Mouse (Mus musculus) left cerebral cortex, postnatal 25 days (tissue): Measurements from ENCODE around the gene Nmrk2. TPM values are rescaled to one million over a fixed set of nuclear protein-coding genes. Genes with fewer than 3 reads are reported as not detected.
A peak's percentile ranks its signal among the peaks of the same experiment; 100 is the strongest.
"Not testable (repeated sequence)": the region's sequence is repeated elsewhere in the genome, so short reads cannot be mapped to it uniquely, and the experiment has no call there.

ENCODE experiments used
- DNase-seq, 2 experiments: peaks; one replicate each; pipeline ENCODE4 v3.0.0; 2022; ENCODE audit warnings: low spot score in 2 of 2, mixed read lengths in 1 of 2
- intact Hi-C: fragments of 180-260 bp; cut with DNase I; formaldehyde crosslinking; loops from one replicate; pipeline ENCODE4 v1.15.1; 2025
- total RNA-seq, 2 experiments: library from RNA; stranded (reverse); gene quantifications; 2 replicates each; pipeline ENCODE4 v1.2.3; 2021

Gene Nmrk2
- total RNA-seq, 2 experiments from 2014 or later = 0.23 TPM; not detected in 1

DNA sequence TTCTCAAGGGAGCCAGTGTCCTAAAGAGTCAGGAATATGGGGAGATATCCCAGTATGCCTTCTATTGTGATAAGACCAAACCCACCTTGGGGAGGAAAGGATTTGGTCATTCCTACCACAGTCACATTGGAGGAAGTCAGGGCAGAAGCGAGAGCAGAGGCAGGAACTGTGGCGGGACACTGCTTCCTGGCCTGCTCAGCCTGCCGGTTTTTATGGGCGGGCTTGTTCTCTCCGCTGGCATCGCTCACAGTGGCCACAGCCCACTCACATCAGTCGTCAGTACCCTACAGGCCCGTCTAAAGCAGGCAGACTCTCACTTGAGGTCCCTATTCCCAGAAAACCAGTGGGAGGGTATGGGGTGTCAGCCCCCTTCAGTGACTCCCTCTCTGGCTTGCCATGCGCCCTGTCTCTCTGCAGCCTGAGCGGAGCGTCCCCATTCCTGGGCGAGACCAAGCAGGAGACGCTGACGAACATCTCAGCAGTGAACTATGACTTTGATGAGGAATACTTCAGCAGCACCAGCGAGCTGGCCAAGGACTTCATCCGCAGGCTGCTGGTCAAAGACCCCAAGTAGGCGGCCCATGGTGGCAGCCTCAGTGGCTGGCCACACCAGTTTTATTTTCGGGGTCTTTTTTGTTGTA lies 10.4 kb downstream of the Nmrk2 start:
- no peak for DNase-seq
- intact Hi-C loops = loop anchor here (10.0 kb wide), 1 partner anchor 263 kb away; the partner anchor contains the start of gene Nfic

- intact Hi-C loops = loop anchor here (10.0 kb wide), 1 partner anchor 264 kb away; the partner anchor contains the start of gene Nfic
- no peak for DNase-seq
Observed at GRCm38 (mm10) chr10:81190912-81191321, 10.9 kb downstream of the Nmrk2 start.

DNA sequence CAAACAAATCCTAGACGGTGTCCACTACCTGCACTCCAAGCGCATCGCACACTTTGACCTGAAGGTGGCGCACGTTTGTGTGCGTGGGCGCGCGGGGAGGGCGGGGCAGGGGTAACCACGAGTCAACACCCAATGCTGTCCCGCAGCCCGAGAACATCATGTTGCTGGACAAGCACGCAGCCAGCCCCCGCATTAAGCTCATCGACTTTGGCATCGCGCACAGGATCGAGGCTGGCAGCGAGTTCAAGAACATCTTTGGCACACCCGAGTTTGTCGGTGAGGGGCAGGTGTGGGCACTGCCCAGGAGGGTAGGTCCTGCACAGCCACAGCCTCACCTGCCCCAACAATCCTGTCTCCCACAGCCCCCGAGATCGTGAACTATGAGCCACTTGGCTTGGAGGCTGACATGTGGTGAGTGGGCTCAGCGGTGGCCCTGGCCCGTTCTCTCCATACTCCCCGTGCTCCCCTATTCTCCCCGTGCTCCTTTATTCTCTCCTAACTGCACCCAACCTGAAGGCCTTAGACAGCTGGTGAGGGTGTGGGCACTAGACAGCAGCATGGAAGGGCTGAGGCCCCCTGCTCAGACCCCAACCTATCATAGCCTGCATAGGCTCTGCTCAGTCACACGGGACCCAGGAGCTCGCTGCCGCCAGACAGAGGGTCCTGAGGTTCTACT lies 11.5 kb downstream of the Nmrk2 start:
- intact Hi-C loops = loop anchor here (10.0 kb wide), 1 partner anchor 264 kb away; the partner anchor contains the start of gene Nfic
- DNase-seq = no peak

GRCm38 (mm10) chr10:81189821-81190220 lies 12.0 kb downstream of the Nmrk2 start:
- no peak for DNase-seq
- intact Hi-C loops = loop anchor here (10.0 kb wide), 1 partner anchor 265 kb away; the partner anchor contains the start of gene Nfic

- no peak for DNase-seq
- intact Hi-C loops = no loop called here
Observed at GRCm38 (mm10) chr10:81187161-81187560, 14.7 kb downstream of the Nmrk2 start.

- no peak for DNase-seq
- intact Hi-C loops = no loop called here
Observed at GRCm38 (mm10) chr10:81184765-81185164, 17.1 kb downstream of the Nmrk2 start.

DNA sequence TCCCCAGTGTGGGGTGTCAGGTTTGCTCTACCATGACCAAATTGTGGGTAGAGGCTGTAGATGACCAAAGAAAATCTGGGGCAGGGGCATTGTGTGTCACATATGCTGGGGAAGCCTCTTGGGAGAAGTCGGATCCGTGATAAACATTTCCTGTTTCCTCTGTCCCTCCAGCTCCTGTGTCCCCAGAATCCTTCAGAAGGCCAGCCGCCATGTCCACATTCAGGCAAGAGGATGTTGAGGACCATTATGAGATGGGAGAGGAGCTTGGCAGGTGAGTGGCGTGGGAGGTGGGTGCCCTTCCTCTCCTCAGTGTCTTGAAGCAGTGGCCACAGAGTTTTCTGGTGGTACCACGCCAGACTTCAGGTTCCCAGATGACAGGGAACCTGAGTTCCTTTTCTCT lies 18.0 kb downstream of the Nmrk2 start, which contains the start of gene 4930442H23Rik:
Gene 4930442H23Rik, minus strand, starts transcription at position 45 of the 400 bp plus-strand sequence.
- intact Hi-C loops = no loop called here
- no peak for DNase-seq

GRCm38 (mm10) chr10:81182336-81183333 lies 19.2 kb downstream of the Nmrk2 start, which contains the start of gene Dapk3:
Gene Dapk3 (plus strand): TSS chr10:81183005.
- intact Hi-C loops = no loop called here
- peak; percentile 98 to 100 for DNase-seq

- DNase-seq, intact Hi-C loops: not testable (repeated sequence)
Observed at GRCm38 (mm10) chr10:81181860-81182259, 20.0 kb downstream of the Nmrk2 start.

GRCm38 (mm10) chr10:81180946-81181345 lies 20.9 kb downstream of the Nmrk2 start:
- DNase-seq = no peak
- intact Hi-C loops = no loop called here

DNA sequence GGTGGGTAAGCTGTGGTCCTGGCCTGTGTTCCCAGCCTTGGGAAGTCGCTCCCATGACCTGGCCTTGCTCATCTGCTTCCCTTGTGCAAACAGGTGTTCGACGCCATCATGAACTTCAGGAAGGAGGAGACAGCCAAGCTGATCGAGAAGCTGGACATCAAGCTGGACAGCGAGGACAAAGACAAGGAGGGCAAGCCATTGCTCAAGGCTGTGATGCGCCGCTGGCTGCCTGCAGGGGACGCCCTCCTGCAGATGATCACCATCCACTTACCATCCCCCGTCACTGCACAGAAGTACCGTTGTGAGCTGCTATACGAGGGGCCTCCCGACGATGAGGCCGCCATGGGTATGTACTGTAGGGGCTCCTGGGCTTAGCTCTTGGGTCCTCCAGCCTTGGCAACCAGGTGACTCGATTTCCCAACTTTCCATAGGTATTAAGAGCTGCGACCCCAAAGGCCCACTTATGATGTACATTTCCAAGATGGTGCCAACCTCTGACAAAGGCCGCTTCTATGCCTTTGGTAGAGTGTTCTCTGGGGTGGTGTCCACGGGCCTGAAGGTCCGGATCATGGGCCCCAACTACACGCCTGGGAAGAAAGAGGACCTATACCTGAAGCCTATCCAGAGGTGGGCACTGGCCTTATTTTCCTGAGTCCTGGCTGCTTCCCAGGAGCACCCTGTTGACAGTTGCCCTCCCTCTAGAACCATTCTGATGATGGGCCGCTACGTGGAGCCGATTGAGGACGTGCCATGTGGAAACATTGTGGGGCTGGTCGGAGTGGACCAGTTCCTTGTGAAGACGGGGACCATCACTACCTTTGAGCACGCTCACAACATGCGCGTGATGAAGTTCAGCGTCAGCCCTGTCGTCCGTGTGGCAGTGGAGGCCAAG lies 22.2 kb downstream of the Nmrk2 start:
- intact Hi-C loops = no loop called here
- no peak for DNase-seq

- no peak for DNase-seq
- intact Hi-C loops = no loop called here
Observed at GRCm38 (mm10) chr10:81178927-81179326, 22.9 kb downstream of the Nmrk2 start.

DNA sequence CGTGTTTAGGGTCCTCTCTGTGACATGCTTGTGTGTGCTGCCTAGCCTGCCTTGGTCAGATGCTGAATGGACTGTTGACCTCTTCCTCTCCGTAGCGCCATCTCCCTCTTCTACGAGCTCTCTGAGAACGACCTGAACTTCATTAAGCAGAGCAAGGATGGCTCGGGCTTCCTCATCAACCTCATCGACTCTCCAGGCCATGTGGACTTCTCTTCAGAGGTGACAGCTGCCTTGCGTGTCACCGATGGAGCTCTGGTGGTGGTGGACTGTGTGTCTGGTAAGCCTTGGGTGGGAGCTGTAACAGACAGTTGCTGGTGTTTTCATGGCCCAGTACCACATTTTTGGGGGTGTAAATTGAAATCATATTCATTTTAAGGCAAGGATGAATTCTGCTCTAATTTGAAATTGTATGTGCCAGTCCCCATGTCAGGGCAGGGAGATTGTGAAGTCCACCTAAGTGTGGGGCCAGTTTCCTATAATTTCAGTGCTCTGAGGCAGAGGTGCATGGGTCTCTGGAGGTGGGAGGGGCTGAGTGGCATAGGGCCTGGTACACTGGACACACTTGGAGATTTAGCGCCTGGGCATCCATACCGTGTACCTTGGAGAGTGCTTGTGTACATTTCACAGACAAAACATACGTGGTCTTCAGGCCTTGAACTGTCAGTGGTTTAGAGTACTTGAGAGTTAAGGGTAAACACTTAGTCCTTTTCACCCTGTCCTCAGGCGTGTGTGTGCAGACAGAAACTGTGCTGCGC lies 23.7 kb downstream of the Nmrk2 start:
- intact Hi-C loops = loop anchor here (2.0 kb wide), 1 partner anchor 41 kb away; no protein-coding TSS in a partner anchor
- no peak for DNase-seq

DNA sequence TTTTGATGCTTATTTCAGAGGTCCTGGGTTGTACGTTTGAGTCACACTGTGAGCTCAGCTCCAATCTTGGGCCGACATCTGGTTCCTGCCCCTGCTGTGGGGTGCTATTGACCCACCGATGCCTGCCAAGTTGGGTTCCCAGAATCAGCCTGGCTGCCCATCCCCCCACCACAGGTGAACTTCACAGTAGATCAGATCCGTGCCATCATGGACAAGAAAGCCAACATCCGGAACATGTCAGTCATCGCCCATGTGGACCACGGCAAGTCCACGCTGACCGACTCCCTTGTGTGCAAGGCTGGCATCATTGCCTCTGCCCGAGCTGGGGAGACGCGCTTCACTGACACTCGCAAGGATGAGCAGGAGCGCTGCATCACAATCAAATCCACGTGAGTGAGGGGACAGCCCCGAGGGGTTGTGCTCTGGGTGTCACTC lies 24.3 kb downstream of the Nmrk2 start:
- DNase-seq = peak in 1 of 2 experiments; percentile 37
- intact Hi-C loops = loop anchor here (2.0 kb wide), 1 partner anchor 41 kb away; no protein-coding TSS in a partner anchor

DNA sequence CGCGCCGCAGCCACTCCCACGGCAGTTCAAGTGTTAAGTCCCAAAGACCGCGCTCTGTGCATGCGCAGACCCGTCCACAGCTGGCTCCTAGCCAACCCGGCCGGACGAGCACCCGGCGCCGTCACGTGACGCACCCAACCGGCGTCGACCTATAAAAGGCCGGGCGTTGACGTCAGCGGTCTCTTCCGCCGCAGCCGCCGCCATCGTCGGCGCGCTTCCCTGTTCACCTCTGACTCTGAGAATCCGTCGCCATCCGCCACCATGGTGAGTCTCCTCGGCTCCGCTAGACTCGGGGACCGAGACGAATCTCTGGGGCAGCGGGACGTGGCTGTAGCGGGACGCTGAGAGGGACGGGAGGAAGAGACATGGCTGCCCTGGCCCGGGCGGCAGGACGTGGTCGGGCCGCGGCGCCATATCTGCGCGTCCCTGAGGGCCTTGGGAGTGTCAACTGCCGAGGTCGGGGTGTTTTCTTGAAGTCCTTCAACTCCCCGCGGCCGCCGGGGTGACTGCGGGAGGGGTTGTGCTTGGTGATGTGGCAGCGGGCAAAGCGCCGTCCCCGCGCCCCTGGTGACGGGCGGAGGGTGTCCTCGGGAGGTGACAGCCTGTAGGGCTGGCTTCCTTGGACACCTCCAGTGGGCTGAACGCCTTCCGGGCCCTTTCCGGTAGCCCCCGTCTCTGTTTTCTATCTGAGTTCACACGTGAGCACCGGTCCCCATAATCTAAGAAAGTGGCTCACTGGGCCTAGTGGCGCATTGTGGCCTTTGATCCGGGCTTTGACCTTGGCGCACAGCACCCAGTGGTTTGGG lies 25.2 kb downstream of the Nmrk2 start, which contains the start of gene Eef2:
Gene Eef2, plus strand, starts transcription at position 166 of the 806 bp plus-strand sequence.
- intact Hi-C loops = loop anchor here (2.0 kb wide), 1 partner anchor 40 kb away; no protein-coding TSS in a partner anchor
- DNase-seq = peak; percentile 98 to 100

DNA sequence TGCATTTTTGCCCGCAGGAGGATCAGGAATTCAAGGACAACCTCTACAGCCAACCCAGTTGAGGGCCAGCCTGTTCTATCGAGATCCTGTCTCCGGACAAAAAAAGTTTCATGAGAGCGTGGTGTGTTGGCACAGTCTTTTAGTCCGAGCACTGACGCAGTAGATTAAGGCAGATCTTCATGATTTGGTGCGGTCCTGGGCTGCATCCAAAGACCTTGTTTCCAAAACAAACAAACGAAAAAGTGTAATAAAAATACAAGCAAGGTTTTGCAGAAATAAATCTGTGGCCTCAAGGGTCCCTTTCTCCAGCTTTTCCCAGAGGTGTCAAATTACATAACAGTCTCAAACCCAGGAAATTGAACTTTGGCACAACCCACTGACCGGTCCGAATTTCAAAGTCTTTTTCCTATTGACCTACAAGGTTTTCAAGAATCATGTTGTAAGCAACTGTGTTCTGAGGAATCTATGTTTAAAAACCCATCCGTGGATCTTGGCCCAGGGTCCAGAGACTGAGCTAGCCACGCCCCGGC lies 25.9 kb downstream of the Nmrk2 start:
- DNase-seq = peak in 1 of 2 experiments; percentile 40
- intact Hi-C loops = loop anchor here (2.0 kb wide), 3 partner anchors 39 to 247 kb away; no protein-coding TSS in a partner anchor
